Mouse (Mus musculus): ENCODE results near the gene Zfp235.

DNA sequence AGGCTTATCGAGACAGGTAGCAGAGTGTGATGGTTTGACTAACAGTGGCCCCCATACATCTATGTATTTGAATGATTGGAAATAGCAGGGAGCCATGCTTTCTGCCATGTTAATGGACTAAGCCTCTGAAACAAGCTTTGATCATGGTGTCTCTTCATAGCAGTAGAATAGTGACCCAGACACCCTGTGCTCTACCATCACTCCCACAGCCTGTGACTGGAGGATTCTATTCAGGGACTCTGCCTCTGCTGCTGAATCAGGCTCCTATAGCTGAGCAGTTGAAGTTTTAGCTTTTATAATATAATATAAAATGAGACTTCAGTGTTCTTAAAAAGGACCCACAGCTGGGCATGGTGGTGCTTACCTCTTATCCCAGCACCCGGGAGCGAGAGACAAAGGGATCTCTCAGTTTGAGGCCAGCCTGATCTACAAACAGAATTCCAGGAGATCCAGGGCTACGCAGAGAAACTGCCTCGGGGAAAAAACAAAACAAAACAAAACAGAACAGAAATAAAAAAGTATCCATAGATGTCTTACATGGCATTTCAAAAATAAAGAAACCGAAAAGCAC lies 459 bp upstream of the Zfp235 start:
- TF ChIP-seq CTCF (IDR thresholded peaks at IDR 0.05; ENCODE audit: insufficient read depth, low read depth, low read length), result no peak
- no peak for TF ChIP-seq POLR2A (IDR thresholded peaks at IDR 0.05; ENCODE audit: insufficient read depth, low read depth, low read length)

Data from olfactory bulb, adult 2 months (tissue).